Mouse (Mus musculus) ES-Bruce4 (cell line): Measurements from ENCODE around the gene Pum2.

Experiments
- CTCF ChIP-seq: IDR thresholded peaks from one replicate; pipeline ENCODE4 v1.8.1; 2011; ENCODE audit warnings: low read depth, low read length
- EP300 ChIP-seq: IDR thresholded peaks from 2 replicates; pipeline ENCODE4 v1.6.1; 2011; ENCODE audit warnings: low read depth, low read length; ENCODE audit not compliant: insufficient read depth
- POLR2A ChIP-seq: IDR thresholded peaks from one replicate; pipeline ENCODE4 v1.8.1; 2011; ENCODE audit warnings: low read length; ENCODE audit not compliant: insufficient read depth

DNA sequence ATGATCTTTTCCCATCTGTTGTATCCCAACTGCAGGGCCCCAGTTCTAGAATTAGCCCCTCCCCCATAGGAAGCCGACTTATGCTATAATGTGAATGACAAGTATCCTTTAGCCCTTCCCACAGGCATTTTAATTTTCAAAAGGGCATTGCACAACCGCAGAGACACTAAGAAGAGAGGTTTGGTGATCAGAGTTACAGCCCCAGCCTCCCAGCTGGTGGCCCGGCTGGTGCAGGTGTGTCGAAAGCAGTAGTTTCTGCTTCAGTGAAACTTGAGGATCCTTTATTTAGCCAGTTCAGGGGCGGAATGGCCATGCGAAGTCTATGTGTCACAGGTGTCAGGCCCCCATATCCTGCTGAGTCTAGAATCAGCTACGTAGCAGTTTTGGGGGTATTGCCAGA, 107.2 kb downstream of the Pum2 start:
- no peak for TF ChIP-seq CTCF
- TF ChIP-seq POLR2A, result no peak
- no peak for TF ChIP-seq EP300
